Mouse (Mus musculus) heart, embryonic 16.5 days (tissue): ENCODE data around the gene Ralgps1. TPM values are rescaled to one million over a fixed set of nuclear protein-coding genes. Genes with fewer than 3 reads are reported as not detected.
A peak's percentile ranks its signal among the peaks of the same experiment; 100 is the strongest.
"Not testable (repeated sequence)": the region's sequence is repeated elsewhere in the genome, so short reads cannot be mapped to it uniquely, and the experiment has no call there.

Source experiments
- ATAC-seq: fragments of 200-750 bp; cut with Nextera tagmentation; replicated peaks from 2 replicates; pipeline ENCODE4 v1.8.0; 2017; ENCODE audit warnings: moderate number of reproducible peaks; ENCODE audit not compliant: insufficient read depth, low FRiP score; ENCODE audit errors: extremely low read depth
- H3K27ac ChIP-seq: fragments of 300-500 bp; sonication (generic); 2 replicates; pipeline ENCODE4 v1.5.1; 2014; ENCODE audit warnings: mild to moderate bottlenecking, low read length, control low read depth, moderate library complexity
- H3K27me3 ChIP-seq: fragments of 300-500 bp; sonication (generic); 2 replicates; pipeline ENCODE4 v1.6.1; 2014; ENCODE audit warnings: low read length, mixed read lengths; ENCODE audit not compliant: control insufficient read depth, insufficient read depth
- H3K36me3 ChIP-seq: fragments of 300-500 bp; sonication (generic); 2 replicates; pipeline ENCODE4 v1.6.1; 2014; ENCODE audit not compliant: control insufficient read depth, insufficient read depth
- H3K4me1 ChIP-seq: fragments of 300-500 bp; sonication (generic); 2 replicates; pipeline ENCODE4 v1.6.1; 2014; ENCODE audit warnings: low read length, mixed read lengths; ENCODE audit not compliant: control insufficient read depth, insufficient read depth
- H3K4me2 ChIP-seq: fragments of 300-500 bp; sonication (generic); 2 replicates; pipeline ENCODE4 v1.6.1; 2014; ENCODE audit warnings: low read depth, mild to moderate bottlenecking, control low read depth, low read length
- H3K4me3 ChIP-seq: fragments of 300-500 bp; sonication (generic); 2 replicates; pipeline ENCODE4 v1.5.1; 2014; ENCODE audit warnings: mild to moderate bottlenecking, control low read depth, low read length
- H3K9ac ChIP-seq: fragments of 300-500 bp; sonication (generic); 2 replicates; pipeline ENCODE4 v1.6.1; 2014; ENCODE audit warnings: low read length, control low read depth
- H3K9me3 ChIP-seq: fragments of 300-500 bp; sonication (generic); replicated peaks from 2 replicates; pipeline ENCODE4 v1.6.1; 2016; ENCODE audit warnings: low read length; ENCODE audit not compliant: control insufficient read depth
- WGBS: fragments of 180-500 bp; shearing (Covaris S2); extraction: QIAGEN DNeasy Blood & Tissue Kit; methylation state at CpG from one replicate; pipeline ENCODE4 v1.1.7; 2014; 5-methylcytosine and 5-hydroxymethylcytosine counted together
- polyA plus RNA-seq: library from polyadenylated mRNA; unstranded; fragments of >200 nt; fragmentation: Nextera tagmentation; extraction: Ambion mirVana; gene quantifications from 2 replicates; pipeline ENCODE4 v1.2.1, GENCODE M21; 2015

Gene Ralgps1
- polyA plus RNA-seq, 1 experiment from 2014 or later, result 4.6 TPM

DNA sequence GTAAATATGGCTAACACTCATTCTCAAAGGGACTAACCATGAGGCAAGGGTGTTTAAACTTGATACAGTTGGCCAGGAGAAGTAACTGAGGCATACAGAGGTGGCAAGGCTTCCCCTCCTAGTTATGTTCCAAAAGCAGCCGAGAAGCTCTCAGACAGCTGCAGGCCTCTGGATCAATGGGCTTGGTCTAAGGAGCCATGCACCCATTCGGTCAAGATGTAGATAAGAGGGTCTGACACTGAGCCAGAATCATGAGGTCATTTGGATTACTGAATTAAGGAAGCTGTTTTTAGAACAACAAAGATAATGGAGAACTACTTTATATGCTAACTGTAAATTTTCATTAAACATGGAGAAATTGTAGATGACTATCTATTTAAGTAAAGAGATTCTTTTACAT, 244.0 kb downstream of the Ralgps1 start:
- ATAC-seq, result no peak
- no peak overlapping the region for H3K4me2 ChIP-seq

DNA sequence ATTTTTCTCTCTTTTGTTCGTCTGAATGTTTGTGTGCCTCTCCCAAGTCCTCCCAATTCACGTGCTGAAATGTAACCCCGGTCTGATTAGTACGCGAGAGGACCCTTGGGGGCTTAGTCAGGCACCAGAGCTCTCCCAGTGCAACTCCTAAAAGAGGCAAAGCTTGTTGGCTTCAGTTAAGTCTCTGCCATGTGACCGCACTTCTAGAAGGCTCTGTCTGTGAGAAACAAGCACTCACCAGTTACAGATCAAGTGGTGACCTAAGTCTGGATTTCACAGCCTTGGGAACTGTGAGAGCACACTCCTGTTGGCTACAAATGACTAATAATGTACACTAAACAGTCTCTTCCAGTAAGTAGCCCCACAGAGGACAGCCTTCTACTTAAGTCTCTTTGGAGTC, 248.4 kb downstream of the Ralgps1 start:
- no peak for ATAC-seq
- Histone ChIP-seq H3K9ac (no peak overlapping the region), H3K4me1 (0 out of 2 replicates have a peak, but pooled peaks cover 7% of the 10 kb centered on the region), H3K27ac (no peak overlapping the region), H3K27me3 (no peaks in the 10 kb centered on the region), H3K36me3 (no peaks in the 10 kb centered on the region), H3K9me3 (no peaks in the 10 kb centered on the region), H3K4me2 (no peak overlapping the region), H3K4me3 (no peak overlapping the region)
- 67% methylated on average over 6 of the region's 6 CpGs for WGBS

More for the DNA sequence above, 244.0 kb downstream of the Ralgps1 start:
- Histone ChIP-seq H3K4me1 (peaks cover 13% of the 10 kb centered on the region), H3K9ac (no peak overlapping the region), H3K9me3 (no peaks in the 10 kb centered on the region), H3K36me3 (no peaks in the 10 kb centered on the region), H3K27me3 (0 out of 2 replicates have a peak, but pooled peaks cover under 1% of the 10 kb centered on the region), H3K27ac (no peak overlapping the region), H3K4me3 (no peak overlapping the region)
- 29% methylated on average over 2 of the region's 2 CpGs for WGBS

DNA sequence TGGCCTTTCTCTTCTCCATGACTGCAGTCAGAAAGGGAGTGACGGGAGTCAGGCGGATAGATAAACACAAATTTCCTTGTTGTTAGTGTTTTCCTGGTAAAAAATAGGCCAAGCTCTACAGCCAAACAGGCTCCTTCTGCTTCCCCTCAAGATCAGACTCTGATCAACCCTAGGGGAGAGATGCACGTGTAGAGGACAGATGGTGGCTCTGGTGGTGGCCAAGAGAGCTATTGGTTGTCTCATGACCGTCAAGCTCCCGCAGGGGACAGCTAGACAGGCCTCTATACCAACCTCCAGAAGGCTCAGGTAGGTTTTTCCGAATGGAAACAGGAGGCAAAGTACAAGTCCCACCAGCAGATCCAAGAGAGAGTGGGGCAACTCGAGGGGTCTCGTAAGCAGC, 270.8 kb downstream of the Ralgps1 start:
- 75% methylated on average over 8 of the region's 8 CpGs for WGBS
- Histone ChIP-seq H3K4me3 (no peak overlapping the region), H3K9me3 (no peaks in the 10 kb centered on the region), H3K9ac (no peak overlapping the region), H3K27me3 (no peaks in the 10 kb centered on the region), H3K36me3 (no peaks in the 10 kb centered on the region), H3K4me1 (no peaks in the 10 kb centered on the region), H3K27ac (no peak overlapping the region), H3K4me2 (no peak overlapping the region)
- no peak for ATAC-seq

DNA sequence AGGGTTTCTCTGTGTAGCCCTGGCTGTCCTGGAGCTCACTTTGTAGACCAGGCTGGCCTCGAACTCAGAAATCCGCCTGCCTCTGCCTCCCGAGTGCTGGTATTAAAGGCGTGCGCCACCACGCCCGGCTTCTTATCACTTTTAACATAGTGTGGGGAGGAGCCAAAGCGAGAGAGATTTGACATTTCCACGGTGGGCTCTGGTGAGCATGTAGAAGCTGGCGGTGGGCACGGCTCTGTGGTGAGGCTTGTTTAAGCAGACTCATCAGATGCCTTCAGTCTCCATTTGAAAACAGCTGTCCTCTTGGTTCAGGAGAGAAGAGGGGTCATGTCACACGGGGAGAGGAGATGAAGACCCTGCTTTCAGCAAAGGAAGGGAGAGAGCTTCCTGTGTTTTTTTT, 274.0 kb downstream of the Ralgps1 start:
- not testable (repeated sequence) for H3K4me3 ChIP-seq, H3K9me3 ChIP-seq, ATAC-seq, H3K27ac ChIP-seq, H3K9ac ChIP-seq, H3K36me3 ChIP-seq, H3K27me3 ChIP-seq, H3K4me2 ChIP-seq, H3K4me1 ChIP-seq
- 86% methylated on average over 12 of the region's 12 CpGs for WGBS

DNA sequence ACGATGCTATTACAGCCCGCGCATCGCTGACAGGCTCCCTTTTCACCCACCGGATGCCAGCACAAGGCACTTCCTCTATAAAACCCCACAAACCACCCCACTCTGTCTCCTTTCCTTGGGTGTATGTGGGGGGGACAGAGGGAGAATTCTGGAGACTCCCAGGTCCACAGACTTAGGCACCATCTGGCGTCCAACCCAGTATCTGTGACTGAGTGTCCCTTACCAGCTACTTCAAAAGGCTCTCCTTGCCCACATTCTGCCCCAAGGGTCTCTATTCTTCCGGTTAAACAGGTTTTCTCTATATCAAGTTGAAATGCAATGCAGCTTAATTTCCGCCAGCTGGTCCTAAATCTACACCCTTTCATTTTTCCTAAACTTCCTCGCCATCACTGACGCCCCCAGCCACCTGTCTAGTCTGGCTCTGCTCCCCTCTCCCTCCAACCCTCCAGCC, 276.0 kb downstream of the Ralgps1 start:
- H3K36me3 ChIP-seq, result no peaks in the 10 kb centered on the region
- no peak for ATAC-seq
- WGBS, result 69% methylated on average over 10 of the region's 10 CpGs
- no peak overlapping the region for H3K9ac ChIP-seq
- no peak overlapping the region for H3K27ac ChIP-seq
- no peak overlapping the region for H3K4me3 ChIP-seq
- H3K9me3 ChIP-seq, result no peaks in the 10 kb centered on the region
- no peak overlapping the region for H3K4me2 ChIP-seq
- H3K4me1 ChIP-seq, result peaks cover 6% of the 10 kb centered on the region; the same call in 1 of the 2 replicates
- no peaks in the 10 kb centered on the region for H3K27me3 ChIP-seq

DNA sequence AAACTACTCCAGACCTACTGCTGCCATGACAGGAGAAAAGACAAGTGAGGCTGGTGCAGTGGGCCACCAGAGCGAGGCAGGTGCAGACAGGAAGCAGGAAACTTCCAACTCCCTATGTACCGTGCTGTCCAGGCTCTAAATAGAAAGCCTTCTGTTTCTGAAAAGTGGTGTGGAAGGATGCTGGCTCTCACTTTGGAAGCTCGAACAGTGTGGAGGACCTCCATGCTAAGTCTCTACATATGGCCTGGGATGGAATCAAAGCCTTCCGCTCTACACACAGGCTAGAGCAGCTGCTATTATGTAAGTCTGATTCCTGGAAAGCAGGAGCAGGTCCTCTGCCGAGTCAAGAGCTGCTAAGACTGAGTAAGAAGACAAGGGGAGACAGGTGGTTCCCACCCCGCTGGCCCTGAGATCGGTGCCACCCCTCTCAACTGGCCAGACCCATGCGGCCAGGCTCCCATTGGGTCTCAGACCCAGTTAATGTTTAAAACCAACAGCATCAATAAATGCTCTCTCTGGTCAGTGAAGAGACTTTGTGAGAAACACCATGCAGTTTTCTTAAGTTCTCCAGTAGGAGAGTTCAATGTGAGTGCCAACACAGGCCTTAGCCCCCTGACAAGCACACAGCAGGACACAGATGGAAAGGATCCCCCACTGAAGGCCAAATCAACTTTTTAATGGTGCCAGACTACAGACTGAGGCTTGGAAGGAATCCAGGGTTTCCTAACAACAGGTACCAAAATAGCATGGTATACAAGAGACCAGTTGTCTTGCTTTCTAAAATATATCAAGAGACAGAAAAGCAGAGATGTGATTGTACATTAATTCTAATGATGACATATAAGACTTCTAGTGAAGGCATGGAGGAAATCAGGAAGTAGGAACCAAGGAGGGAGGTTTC, 280.4 kb downstream of the Ralgps1 start:
- Histone ChIP-seq H3K27me3 (no peaks in the 10 kb centered on the region), H3K36me3 (no peaks in the 10 kb centered on the region), H3K9me3 (no peaks in the 10 kb centered on the region), H3K4me2 (no peak overlapping the region), H3K27ac (peak overlapping the region; percentile 24), H3K4me1 (peaks cover 6% of the 10 kb centered on the region; the same call in 1 of the 2 replicates), H3K9ac (no peak overlapping the region), H3K4me3 (no peak overlapping the region)
- 69% methylated on average over 8 of the region's 8 CpGs for WGBS
- ATAC-seq, result no peak; the same call in 1 of the 2 replicates

DNA sequence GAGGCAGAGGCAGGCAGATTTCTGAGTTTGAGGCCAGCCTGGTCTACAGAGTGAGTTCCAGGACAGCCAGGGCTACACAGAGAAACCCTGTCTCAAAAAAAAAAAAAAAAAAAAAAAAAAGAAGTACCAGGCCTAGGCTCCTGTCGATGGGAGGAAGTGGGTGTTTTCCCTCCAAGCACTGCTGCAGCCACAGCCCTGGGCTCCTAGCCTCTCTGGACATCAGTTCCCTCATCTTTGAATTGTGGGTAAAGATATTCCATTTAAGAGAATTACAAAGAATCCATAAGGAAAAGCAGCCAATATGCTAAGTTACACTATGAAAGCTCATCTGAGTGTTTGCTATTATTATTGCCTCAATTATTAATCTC, 281.3 kb downstream of the Ralgps1 start:
- H3K27ac ChIP-seq, H3K27me3 ChIP-seq, ATAC-seq, H3K4me1 ChIP-seq, H3K4me3 ChIP-seq, H3K4me2 ChIP-seq, H3K9ac ChIP-seq, H3K36me3 ChIP-seq, H3K9me3 ChIP-seq: not testable (repeated sequence)
- WGBS, result 65% methylated on average over 1 of the region's 1 CpGs

DNA sequence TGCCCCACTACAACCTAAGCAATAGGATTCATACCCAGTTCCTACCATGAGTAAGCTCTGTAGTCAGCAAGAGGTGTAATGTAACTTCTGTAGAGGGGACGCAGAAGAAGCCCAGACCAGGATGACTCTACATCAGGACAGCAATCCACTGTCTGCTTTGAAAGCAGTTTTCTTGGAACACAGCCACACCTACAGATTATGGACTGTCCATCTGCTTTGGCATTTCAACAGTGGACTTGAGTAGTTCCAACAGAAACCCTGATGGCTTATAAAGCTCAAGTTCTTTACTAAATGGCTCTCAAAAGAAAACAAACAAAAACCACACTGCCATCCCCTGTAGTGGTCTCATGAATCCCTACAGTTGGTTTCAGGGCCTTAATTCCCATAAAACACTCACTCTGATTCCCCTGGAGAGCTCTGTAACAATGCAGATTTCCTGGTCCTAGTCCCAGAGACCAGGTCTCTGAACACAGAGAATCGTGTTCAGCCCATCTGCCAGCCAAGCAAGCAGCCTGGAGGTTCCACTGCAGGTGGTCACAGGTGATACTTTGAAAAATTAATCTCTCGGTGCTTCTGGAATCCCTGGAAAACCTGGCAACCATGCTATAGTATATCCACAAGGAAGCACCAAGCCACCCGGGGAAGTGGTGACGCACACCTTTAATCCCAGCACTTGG, 281.8 kb downstream of the Ralgps1 start:
- H3K27me3 ChIP-seq, result no peaks in the 10 kb centered on the region
- WGBS, result 76% methylated on average over 5 of the region's 5 CpGs
- peaks cover 6% of the 10 kb centered on the region; the same call in 1 of the 2 replicates for H3K4me1 ChIP-seq
- ATAC-seq, result no peak
- H3K9me3 ChIP-seq, result no peaks in the 10 kb centered on the region
- no peak overlapping the region for H3K4me3 ChIP-seq
- H3K27ac ChIP-seq, result no peak overlapping the region
- H3K9ac ChIP-seq, result no peak overlapping the region
- no peak overlapping the region for H3K4me2 ChIP-seq
- no peaks in the 10 kb centered on the region for H3K36me3 ChIP-seq
